Mouse (Mus musculus): ENCODE measurements around the gene Ttc39b.

- TF ChIP-seq CTCF (IDR thresholded peaks at IDR 0.05; ENCODE audit: extremely low read depth, insufficient read depth, low read length) = no peak
- no peak for TF ChIP-seq POLR2A (IDR thresholded peaks at IDR 0.05; ENCODE audit: extremely low read depth, insufficient read depth, low read length)
Observed at GRCm38 (mm10) chr4:83323201-83323903, 703 bp downstream of the Ttc39b start.
